Mouse (Mus musculus) neural tube, embryonic 13.5 days (tissue): ENCODE measurements around the gene Cyb5b. TPM values are rescaled to one million over a fixed set of nuclear protein-coding genes. Genes with fewer than 3 reads are reported as not detected.

Experiments used
- ATAC-seq: fragments of 200-750 bp; cut with Nextera tagmentation; 2 replicates; pipeline ENCODE4 v1.8.0; 2017; ENCODE audit warnings: low read depth, mild to moderate bottlenecking, moderate TSS enrichment, moderate library complexity
- H3K27ac ChIP-seq: fragments of 300-500 bp; sonication (generic); replicated peaks from 2 replicates; pipeline ENCODE4 v1.5.1; 2015; ENCODE audit warnings: moderate library complexity, mild to moderate bottlenecking, inconsistent platforms
- H3K27me3 ChIP-seq: fragments of 300-500 bp; sonication (generic); 2 replicates; pipeline ENCODE4 v1.6.1; 2015; ENCODE audit warnings: mild to moderate bottlenecking, inconsistent platforms
- H3K36me3 ChIP-seq: fragments of 300-500 bp; sonication (generic); 2 replicates; pipeline ENCODE4 v1.6.1; 2015; ENCODE audit warnings: mild to moderate bottlenecking, inconsistent platforms
- H3K4me1 ChIP-seq: fragments of 300-500 bp; sonication (generic); replicated peaks from 2 replicates; pipeline ENCODE4 v1.6.1; 2015; ENCODE audit warnings: inconsistent platforms
- H3K4me2 ChIP-seq: fragments of 300-500 bp; sonication (generic); 2 replicates; pipeline ENCODE4 v1.6.1; 2015; ENCODE audit warnings: inconsistent platforms, mild to moderate bottlenecking, moderate library complexity
- H3K4me3 ChIP-seq: fragments of 300-500 bp; sonication (generic); 2 replicates; pipeline ENCODE4 v1.5.1; 2015; ENCODE audit warnings: mild to moderate bottlenecking, inconsistent platforms
- H3K9ac ChIP-seq: fragments of 300-500 bp; sonication (generic); 2 replicates; pipeline ENCODE4 v1.6.1; 2015; ENCODE audit warnings: moderate library complexity, mild to moderate bottlenecking, inconsistent platforms
- H3K9me3 ChIP-seq: fragments of 300-500 bp; sonication (generic); 2 replicates; pipeline ENCODE4 v1.6.1; 2016; ENCODE audit warnings: inconsistent platforms
- whole genome bisulfite sequencing: fragments of 180-500 bp; shearing (Covaris S2); methylation state at CpG from one replicate; pipeline ENCODE4 v1.1.7; 2015; 5-methylcytosine and 5-hydroxymethylcytosine counted together
- polyA plus RNA-seq: library from polyadenylated mRNA; unstranded; fragments of >200 nt; fragmentation: Nextera tagmentation; extraction: Ambion mirVana; gene quantifications from 2 replicates; pipeline ENCODE4 v1.2.1, GENCODE M21; 2015

The Cyb5b gene
- polyA plus RNA-seq, 1 experiment from 2014 or later, result 94.1 TPM

DNA sequence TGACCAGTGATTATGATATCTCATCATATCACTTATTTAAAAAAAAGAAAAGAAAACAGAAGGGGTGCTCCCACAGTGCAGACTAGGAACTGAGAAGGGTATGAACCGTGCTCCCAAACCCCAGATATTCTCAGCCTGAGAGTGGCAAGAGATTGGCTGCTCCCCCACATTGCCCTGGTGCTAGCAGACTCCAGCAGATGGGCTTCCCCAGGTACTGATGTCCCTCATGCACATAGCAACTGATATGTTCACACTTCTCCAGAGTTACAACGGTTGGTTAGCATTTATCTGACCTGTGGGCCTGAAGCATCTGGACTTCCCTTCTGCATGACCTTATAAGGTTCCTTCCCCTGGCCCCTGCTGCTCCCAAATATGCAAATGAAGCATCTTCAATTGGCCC lies 68.6 kb downstream of the Cyb5b start:
- Histone ChIP-seq H3K4me1 (no peaks in the 10 kb centered on the region), H3K27me3 (no peaks in the 10 kb centered on the region), H3K9me3 (no peaks in the 10 kb centered on the region), H3K9ac (no peak overlapping the region), H3K4me3 (no peak overlapping the region), H3K36me3 (no peaks in the 10 kb centered on the region), H3K4me2 (no peak overlapping the region), H3K27ac (no peak overlapping the region)
- no peak for ATAC-seq
- 84% methylated on average over 2 of the region's 2 CpGs for WGBS

DNA sequence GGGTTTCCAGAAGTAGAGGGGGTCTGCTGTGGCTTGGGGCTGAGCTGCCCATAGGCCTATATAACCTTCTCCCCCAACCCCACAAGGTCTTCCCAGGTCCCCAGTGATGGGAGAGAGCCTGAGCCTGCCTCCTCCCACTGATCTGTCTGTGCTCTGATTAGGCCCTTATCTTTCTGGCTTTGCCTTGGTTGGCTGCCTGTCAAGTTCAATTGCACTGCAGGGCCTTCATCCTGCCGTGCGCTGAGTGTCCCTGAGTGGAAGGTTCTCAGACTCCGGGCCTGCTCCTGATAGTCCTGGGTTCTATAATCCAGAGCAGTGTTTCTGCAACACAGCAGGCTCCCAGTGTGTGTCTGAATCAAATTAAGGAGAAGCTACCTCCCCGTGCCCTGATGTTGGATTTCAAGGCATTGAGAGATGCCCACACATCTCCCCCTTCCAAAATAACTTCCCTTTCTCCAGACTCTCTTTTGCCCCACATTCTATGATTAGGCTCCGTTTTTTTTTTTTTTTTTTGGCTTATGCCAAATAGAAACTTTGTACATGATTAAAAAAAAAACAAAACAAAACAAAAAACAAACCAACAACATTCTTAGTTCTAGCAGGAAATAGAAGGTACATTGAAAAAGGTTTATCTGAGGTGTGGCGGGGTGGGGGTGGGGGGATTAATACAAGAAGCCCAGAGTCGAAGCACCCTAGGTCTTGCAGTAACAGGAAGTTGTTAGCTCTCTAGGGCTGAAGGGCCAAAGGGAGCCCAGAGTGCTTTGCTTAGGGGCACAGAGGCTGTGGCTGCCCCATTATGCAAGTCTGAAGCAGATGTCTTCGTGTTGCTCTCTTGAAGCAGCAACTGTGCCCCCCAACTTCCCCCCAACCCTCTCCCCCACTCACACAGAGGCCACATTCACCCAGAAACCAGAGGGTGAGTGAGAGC lies 71.7 kb downstream of the Cyb5b start:
- no peaks in the 10 kb centered on the region for H3K36me3 ChIP-seq
- no peak overlapping the region for H3K27ac ChIP-seq
- no peak for ATAC-seq
- H3K4me2 ChIP-seq, result no peak overlapping the region
- H3K4me3 ChIP-seq, result no peak overlapping the region
- H3K9me3 ChIP-seq, result no peaks in the 10 kb centered on the region
- 59% methylated on average over 8 of the region's 8 CpGs for WGBS
- H3K9ac ChIP-seq, result no peak overlapping the region
- H3K4me1 ChIP-seq, result 0 out of 2 replicates have a peak, but pooled peaks cover 2% of the 10 kb centered on the region
- no peaks in the 10 kb centered on the region for H3K27me3 ChIP-seq

DNA sequence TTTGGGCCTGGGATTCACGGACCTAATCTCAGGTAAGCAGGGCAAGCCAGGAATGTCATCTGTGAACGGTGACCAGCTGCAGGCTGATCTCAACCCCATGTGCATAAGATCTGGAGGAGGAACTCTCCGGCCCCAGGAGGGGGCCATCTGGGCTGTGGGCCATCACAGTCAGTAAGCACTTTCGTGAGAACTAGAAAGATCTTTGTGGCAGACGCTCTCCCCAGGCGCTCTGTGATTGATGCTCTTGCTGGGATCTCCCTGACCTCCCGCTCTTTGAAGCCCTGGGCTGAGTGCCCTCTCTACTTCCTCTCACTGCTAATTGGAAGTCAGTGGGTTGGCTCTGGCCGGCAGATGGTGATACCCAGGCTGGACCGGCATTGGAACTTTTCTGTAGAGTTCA lies 75.7 kb downstream of the Cyb5b start:
- no peak overlapping the region for H3K9ac ChIP-seq
- WGBS, result 25% methylated on average over 9 of the region's 9 CpGs
- H3K4me1 ChIP-seq, result 0 out of 2 replicates have a peak, but pooled peaks cover 4% of the 10 kb centered on the region
- H3K27me3 ChIP-seq, result no peaks in the 10 kb centered on the region
- no peak overlapping the region for H3K27ac ChIP-seq
- no peak for ATAC-seq
- no peak overlapping the region for H3K4me2 ChIP-seq
- H3K36me3 ChIP-seq, result no peaks in the 10 kb centered on the region
- H3K9me3 ChIP-seq, result no peaks in the 10 kb centered on the region
- H3K4me3 ChIP-seq, result no peak overlapping the region

DNA sequence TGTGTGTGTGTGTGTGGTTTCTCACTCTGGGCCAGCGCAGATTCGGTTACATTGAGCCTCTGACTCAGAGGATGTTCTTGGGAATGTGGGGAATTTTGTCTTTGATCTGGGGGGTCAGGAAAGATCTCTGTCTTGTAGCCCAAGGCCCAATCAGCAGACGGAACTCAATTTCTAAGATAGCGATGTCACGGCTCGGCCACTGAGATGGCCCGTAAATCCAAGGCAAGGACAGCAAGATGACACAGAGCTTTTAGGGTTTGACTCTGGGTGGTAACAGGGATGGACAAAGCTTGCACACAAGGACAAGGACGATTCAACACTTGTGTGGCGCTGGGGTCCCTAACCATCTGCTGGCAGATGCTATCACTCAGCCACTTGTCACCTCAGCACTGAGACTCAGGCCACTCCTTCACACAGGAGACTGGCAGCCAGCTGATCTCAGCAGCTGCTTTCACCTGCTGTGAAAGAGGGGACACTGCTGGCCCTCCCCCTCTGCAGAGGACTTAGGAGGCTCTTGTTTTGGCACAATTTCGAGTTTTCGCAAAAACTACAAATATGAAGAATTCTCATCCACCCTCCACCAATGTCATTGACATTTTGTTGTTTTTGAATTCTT lies 76.7 kb downstream of the Cyb5b start:
- ATAC-seq, result no peak
- Histone ChIP-seq H3K9ac (no peak overlapping the region), H3K4me1 (0 out of 2 replicates have a peak, but pooled peaks cover 4% of the 10 kb centered on the region), H3K4me3 (no peak overlapping the region), H3K4me2 (no peak overlapping the region), H3K36me3 (no peaks in the 10 kb centered on the region), H3K27ac (no peak overlapping the region), H3K27me3 (no peaks in the 10 kb centered on the region), H3K9me3 (no peaks in the 10 kb centered on the region)
- WGBS, result 56% methylated on average over 11 of the region's 11 CpGs

DNA sequence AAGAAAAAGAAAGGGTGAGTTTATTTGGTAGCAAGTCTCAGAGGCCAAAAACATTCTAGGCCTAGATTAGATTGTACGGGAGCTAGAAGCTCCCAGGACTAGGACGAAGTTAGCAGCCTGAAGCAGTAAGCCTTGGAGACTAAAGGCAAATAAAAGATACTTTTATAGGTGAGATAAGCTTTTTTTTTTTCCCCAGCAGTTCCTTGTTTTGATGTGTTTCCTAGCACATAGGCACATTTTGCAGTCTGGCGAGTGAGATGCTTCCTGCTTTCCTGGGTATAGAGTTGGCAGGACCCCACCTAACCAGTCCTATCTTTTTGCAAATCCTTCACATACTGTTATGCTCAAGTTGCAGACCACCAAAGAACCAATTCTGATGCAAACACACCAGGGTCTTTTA lies 82.8 kb downstream of the Cyb5b start:
- no peak overlapping the region for H3K4me3 ChIP-seq
- no peaks in the 10 kb centered on the region for H3K36me3 ChIP-seq
- H3K27ac ChIP-seq, result no peak overlapping the region
- H3K27me3 ChIP-seq, result no peaks in the 10 kb centered on the region
- 96% methylated on average over 3 of the region's 3 CpGs for WGBS
- H3K9ac ChIP-seq, result no peak overlapping the region
- H3K9me3 ChIP-seq, result no peaks in the 10 kb centered on the region
- ATAC-seq, result no peak
- H3K4me2 ChIP-seq, result no peak overlapping the region
- H3K4me1 ChIP-seq, result no peaks in the 10 kb centered on the region

DNA sequence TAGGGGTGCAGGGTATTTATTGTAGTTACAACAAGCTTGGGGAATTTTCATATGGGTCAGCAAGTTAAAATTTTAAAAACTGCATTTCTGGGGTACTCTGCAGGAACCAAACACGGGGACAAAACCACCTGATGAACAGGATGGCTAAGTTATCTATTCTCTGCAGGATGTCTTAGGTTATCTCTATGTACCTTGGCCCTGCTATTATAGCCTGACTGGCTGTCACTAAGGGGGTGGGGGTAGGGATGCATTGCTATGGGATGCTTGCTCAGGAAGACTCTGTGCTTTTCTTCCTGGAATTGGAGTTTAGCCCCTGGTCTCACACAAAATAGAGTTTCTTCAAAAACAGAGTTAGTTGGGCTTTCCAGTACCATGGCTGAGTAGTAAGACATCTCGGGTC lies 83.3 kb downstream of the Cyb5b start:
- H3K27ac ChIP-seq, result no peak overlapping the region
- H3K4me3 ChIP-seq, result no peak overlapping the region
- H3K9ac ChIP-seq, result no peak overlapping the region
- 87% methylated on average over 2 of the region's 2 CpGs for WGBS
- ATAC-seq, result no peak
- no peaks in the 10 kb centered on the region for H3K27me3 ChIP-seq
- H3K4me1 ChIP-seq, result no peaks in the 10 kb centered on the region
- no peaks in the 10 kb centered on the region for H3K9me3 ChIP-seq
- no peaks in the 10 kb centered on the region for H3K36me3 ChIP-seq
- H3K4me2 ChIP-seq, result no peak overlapping the region

Other genes with a start within 250 kb of the Cyb5b start
- 7.1 and 8.0 TPM in 2 replicates for gene Sntb2, start 214.9 kb upstream of the Cyb5b start, polyA plus RNA-seq
- 131 and 139 TPM in 2 replicates for gene Vps4a, start 119.4 kb upstream of the Cyb5b start, polyA plus RNA-seq
- gene Pdf, start 102.0 kb upstream of the Cyb5b start, polyA plus RNA-seq, result 37.5 and 45.3 TPM in 2 replicates
- 42.4 TPM in 2 replicates for gene Cog8, start 94.0 kb upstream of the Cyb5b start, polyA plus RNA-seq
- gene Nip7, start 93.8 kb upstream of the Cyb5b start, polyA plus RNA-seq, result 61.4 and 75.9 TPM in 2 replicates
- gene Tmed6, start 85.0 kb upstream of the Cyb5b start, polyA plus RNA-seq, result not detected in 2 replicates
- 23.3 and 25.5 TPM in 2 replicates for gene Terf2, start 54.1 kb upstream of the Cyb5b start, polyA plus RNA-seq
- 13.6 and 14.3 TPM in 2 replicates for gene Nfat5, start 142.8 kb downstream of the Cyb5b start, polyA plus RNA-seq